Mouse (Mus musculus) lung, postnatal 0 days (tissue): ENCODE data around the gene Spred2. TPM values are rescaled to one million over a fixed set of nuclear protein-coding genes. Genes with fewer than 3 reads are reported as not detected.

Source experiments
- ATAC-seq: fragments of 200-750 bp; cut with Nextera tagmentation; 2 replicates; pipeline ENCODE4 v1.8.0; 2017; ENCODE audit warnings: moderate library complexity
- DNase-seq: peaks from one replicate; pipeline ENCODE4 v3.0.0-alpha.2; 2016; ENCODE audit warnings: low spot score
- H3K27ac ChIP-seq: fragments of 300-500 bp; sonication (generic); 2 replicates; pipeline ENCODE4 v1.5.1; 2014; ENCODE audit warnings: antibody characterized with exemption, mild to moderate bottlenecking, low read length, mixed read lengths
- H3K27me3 ChIP-seq: fragments of 300-500 bp; sonication (generic); replicated peaks from 2 replicates; pipeline ENCODE4 v1.6.1; 2014; ENCODE audit warnings: low read length, mixed read lengths; ENCODE audit not compliant: insufficient read depth
- H3K36me3 ChIP-seq: fragments of 300-500 bp; sonication (generic); 2 replicates; pipeline ENCODE4 v1.6.1; 2014; ENCODE audit warnings: low read length, mixed read lengths; ENCODE audit not compliant: insufficient read depth
- H3K4me1 ChIP-seq: fragments of 300-500 bp; sonication (generic); 2 replicates; pipeline ENCODE4 v1.6.1; 2014; ENCODE audit warnings: antibody characterized with exemption, low read depth, low read length, mixed read lengths; ENCODE audit not compliant: insufficient read depth
- H3K4me2 ChIP-seq: fragments of 300-500 bp; sonication (generic); replicated peaks from 2 replicates; pipeline ENCODE4 v1.6.1; 2014; ENCODE audit warnings: low read depth, mild to moderate bottlenecking, low read length, moderate library complexity, mixed read lengths
- H3K4me3 ChIP-seq: fragments of 300-500 bp; sonication (generic); 2 replicates; pipeline ENCODE4 v1.5.1; 2014; ENCODE audit warnings: low read depth, low read length
- H3K9ac ChIP-seq: fragments of 300-500 bp; sonication (generic); replicated peaks from 2 replicates; pipeline ENCODE4 v1.6.1; 2014; ENCODE audit warnings: low read depth, mild to moderate bottlenecking
- H3K9me3 ChIP-seq: fragments of 300-500 bp; sonication (generic); 2 replicates; pipeline ENCODE4 v1.6.1; 2016; ENCODE audit warnings: low read length, mixed read lengths
- CTCF ChIP-seq: IDR thresholded peaks from 2 replicates; pipeline ENCODE4 v1.5.1; 2016; ENCODE audit warnings: antibody characterized with exemption, mild to moderate bottlenecking
- EP300 ChIP-seq: IDR thresholded peaks from 2 replicates; pipeline ENCODE4 v1.6.1; 2016; ENCODE audit warnings: antibody characterized with exemption, mild to moderate bottlenecking, control low read depth
- WGBS: fragments of 180-500 bp; shearing (Covaris S2); extraction: QIAGEN DNeasy Blood & Tissue Kit; methylation state at CpG from one replicate; pipeline ENCODE4 v1.1.7; 2014; 5-methylcytosine and 5-hydroxymethylcytosine counted together
- polyA plus RNA-seq: library from polyadenylated mRNA; unstranded; fragments of >200 nt; fragmentation: Nextera tagmentation; extraction: Ambion mirVana; gene quantifications from 2 replicates; pipeline ENCODE4 v1.2.1, GENCODE M21; 2015

Gene Spred2
- polyA plus RNA-seq, 1 experiment from 2014 or later, result 3.9 TPM

DNA sequence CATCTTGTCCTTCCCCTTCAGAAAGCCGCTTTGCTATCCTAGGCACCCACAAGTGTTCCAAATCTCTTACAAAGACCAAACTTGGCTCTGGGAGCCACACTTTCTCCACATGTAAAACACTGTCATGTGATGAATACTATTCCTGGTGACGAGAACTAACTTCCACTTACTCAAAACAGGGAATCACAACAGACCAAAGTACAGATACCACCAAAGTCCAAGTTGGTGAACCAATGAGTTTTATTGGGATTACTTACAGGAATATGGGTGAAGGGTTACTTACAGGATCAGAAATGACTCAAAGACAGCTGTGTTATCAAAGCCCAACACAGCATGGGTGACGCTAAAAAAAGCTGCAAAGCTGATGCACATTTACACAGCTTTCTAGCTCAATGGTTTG is 30.9 kb upstream of the Spred2 start:
- no peak overlapping the region for H3K27ac ChIP-seq
- no peak overlapping the region for H3K4me2 ChIP-seq
- ATAC-seq (no peak), DNase-seq (no peak)
- WGBS, result 84% methylated on average over 3 of the region's 3 CpGs
- H3K9ac ChIP-seq, result no peak overlapping the region
- H3K4me1 ChIP-seq, result no peaks in the 10 kb centered on the region
- no peak overlapping the region for H3K4me3 ChIP-seq
- TF ChIP-seq CTCF (no peak), EP300 (no peak)
- H3K36me3 ChIP-seq, result no peaks in the 10 kb centered on the region
- no peaks in the 10 kb centered on the region for H3K27me3 ChIP-seq
- H3K9me3 ChIP-seq, result no peaks in the 10 kb centered on the region

DNA sequence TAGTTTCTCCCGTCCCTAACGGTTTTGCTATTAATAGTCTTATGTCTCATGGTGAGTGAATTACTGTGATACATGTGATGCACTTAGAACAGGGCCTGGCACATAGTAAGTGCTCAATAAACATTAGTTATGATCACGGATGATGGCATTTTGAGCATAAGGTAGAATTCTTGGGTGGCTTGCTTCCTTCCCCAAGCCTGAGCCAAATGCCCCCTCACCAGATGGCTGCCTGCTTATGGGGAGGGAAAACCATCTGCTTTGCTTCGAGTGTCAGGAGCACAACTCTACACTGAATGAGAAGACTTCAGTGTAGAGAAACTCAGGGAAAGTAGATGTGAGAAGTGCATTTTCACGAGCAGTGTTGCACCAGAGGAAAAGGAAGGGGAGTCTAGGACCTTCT is 24.6 kb upstream of the Spred2 start:
- Histone ChIP-seq H3K4me3 (no peak overlapping the region), H3K9me3 (no peaks in the 10 kb centered on the region), H3K9ac (no peak overlapping the region), H3K27ac (no peak overlapping the region), H3K27me3 (no peaks in the 10 kb centered on the region), H3K4me2 (no peak overlapping the region), H3K36me3 (no peaks in the 10 kb centered on the region), H3K4me1 (no peaks in the 10 kb centered on the region)
- ATAC-seq (no peak), DNase-seq (no peak)
- TF ChIP-seq CTCF (no peak), EP300 (no peak)
- WGBS, result 63% methylated on average over 5 of the region's 5 CpGs

GRCm38 (mm10) chr11:19900712-19901111 is 23.5 kb upstream of the Spred2 start:
- no peak overlapping the region for H3K4me2 ChIP-seq
- 74% methylated on average over 4 of the region's 4 CpGs for WGBS

DNA sequence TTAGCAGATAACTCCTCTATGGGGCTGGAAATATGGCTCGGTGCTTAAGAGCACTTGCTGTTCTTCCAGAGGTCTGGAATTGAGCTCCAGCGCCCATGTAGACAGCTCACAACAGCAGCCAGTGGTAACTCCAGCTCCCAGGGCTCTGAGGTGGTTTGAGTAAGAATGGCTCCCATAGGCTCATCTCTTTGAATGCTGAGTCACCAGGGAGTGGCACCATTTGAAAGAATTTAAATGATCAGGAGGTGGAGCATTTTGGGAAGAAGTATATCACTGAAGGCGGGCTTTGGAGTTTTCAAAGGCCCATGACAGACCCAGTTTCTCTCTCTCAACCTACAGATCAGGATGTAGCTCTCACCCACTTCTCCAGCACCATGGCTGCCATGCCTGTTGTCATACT is 13.0 kb upstream of the Spred2 start:
- 82% methylated on average over 3 of the region's 3 CpGs for WGBS
- H3K4me1 ChIP-seq, result no peaks in the 10 kb centered on the region
- no peaks in the 10 kb centered on the region for H3K27me3 ChIP-seq
- H3K4me3 ChIP-seq, result no peak overlapping the region
- no peak overlapping the region for H3K9ac ChIP-seq
- DNase-seq, result no peak
- no peaks in the 10 kb centered on the region for H3K36me3 ChIP-seq
- TF ChIP-seq CTCF (no peak), EP300 (no peak)
- no peak overlapping the region for H3K27ac ChIP-seq
- no peaks in the 10 kb centered on the region for H3K9me3 ChIP-seq
- ATAC-seq, result no peak
- no peak overlapping the region for H3K4me2 ChIP-seq

More at GRCm38 (mm10) chr11:19900712-19901111, 23.5 kb upstream of the Spred2 start:
- H3K4me1 ChIP-seq, result no peaks in the 10 kb centered on the region
- no peak overlapping the region for H3K27ac ChIP-seq
- TF ChIP-seq EP300, result no peak
- TF ChIP-seq CTCF, result no peak
- DNase-seq (no peak), ATAC-seq (no peak)
- H3K9me3 ChIP-seq, result no peaks in the 10 kb centered on the region
- no peak overlapping the region for H3K4me3 ChIP-seq
- no peaks in the 10 kb centered on the region for H3K36me3 ChIP-seq
- H3K9ac ChIP-seq, result no peak overlapping the region
- no peaks in the 10 kb centered on the region for H3K27me3 ChIP-seq

DNA sequence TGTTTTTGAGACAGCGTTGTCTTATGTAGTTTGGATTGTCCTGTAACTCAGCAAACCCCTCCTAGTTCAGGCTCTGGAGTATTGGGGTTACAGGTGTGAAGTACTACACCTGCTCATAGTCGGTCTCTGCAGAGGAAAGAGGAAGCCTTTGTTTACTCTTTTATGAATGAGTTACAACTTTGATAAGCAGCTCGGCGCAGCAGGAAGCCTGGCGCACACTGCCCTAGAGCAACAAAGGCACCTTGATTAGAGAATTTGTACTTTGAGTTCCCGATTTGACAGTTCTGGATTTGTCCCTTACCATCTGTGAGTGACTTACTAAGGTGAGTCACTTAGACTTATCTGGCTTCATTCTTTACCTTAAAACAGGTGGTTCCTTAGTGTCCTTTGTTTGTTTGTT is 12.0 kb upstream of the Spred2 start:
- H3K9ac ChIP-seq, result no peak overlapping the region
- H3K4me2 ChIP-seq, result no peak overlapping the region
- H3K4me1 ChIP-seq, result no peaks in the 10 kb centered on the region
- DNase-seq (peak; percentile 19), ATAC-seq (peak; percentile 35; the same call in 1 of the 2 replicates)
- no peaks in the 10 kb centered on the region for H3K36me3 ChIP-seq
- no peaks in the 10 kb centered on the region for H3K9me3 ChIP-seq
- H3K4me3 ChIP-seq, result no peak overlapping the region
- no peaks in the 10 kb centered on the region for H3K27me3 ChIP-seq
- TF ChIP-seq CTCF (no peak), EP300 (no peak)
- WGBS, result 36% methylated on average over 6 of the region's 6 CpGs
- no peak overlapping the region for H3K27ac ChIP-seq

DNA sequence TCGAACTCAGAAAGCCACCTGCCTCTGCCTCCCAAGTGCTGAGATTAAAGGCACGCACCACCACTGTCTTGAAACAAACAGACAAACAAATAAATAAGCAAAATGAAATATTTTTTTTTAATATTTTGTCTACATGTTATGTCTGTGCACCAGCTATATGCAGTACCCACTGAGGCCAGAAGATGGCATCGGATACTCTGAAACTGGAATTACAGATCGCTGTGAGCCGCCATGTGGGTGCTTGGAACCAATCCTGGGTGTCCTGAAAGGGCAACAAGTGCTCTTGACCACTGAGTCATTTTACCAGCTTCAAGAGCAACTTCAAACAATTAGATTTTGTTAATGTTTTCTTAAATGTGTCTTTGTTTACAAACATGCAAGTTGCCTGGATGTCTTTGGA is 11.5 kb upstream of the Spred2 start:
- H3K36me3 ChIP-seq, result no peaks in the 10 kb centered on the region
- H3K4me3 ChIP-seq, result no peak overlapping the region
- no peaks in the 10 kb centered on the region for H3K9me3 ChIP-seq
- no peak overlapping the region for H3K27ac ChIP-seq
- no peak for TF ChIP-seq EP300
- TF ChIP-seq CTCF, result peak; percentile 41
- no peak overlapping the region for H3K4me2 ChIP-seq
- no peak overlapping the region for H3K9ac ChIP-seq
- DNase-seq (no peak), ATAC-seq (no peak)
- WGBS, result 91% methylated on average over 5 of the region's 5 CpGs
- no peaks in the 10 kb centered on the region for H3K4me1 ChIP-seq
- H3K27me3 ChIP-seq, result no peaks in the 10 kb centered on the region

DNA sequence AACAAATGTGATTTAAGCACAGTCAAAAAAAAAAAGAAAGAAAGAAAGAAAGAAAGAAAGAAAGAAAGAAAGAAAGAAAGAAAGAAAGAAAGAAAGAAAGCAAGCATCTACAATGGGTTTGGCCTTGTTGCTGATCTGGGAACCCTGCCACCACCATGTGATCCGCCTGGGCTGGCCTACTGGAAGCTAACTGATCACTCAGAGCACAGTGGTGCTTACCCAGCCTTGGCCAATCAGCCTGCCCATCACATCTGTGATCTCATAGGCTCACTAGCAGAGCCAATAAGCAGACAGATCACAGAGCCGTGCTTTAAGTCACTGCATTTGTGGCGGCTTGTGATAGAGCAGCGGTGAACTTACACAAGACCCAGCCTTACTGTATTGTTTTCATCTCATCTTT is 10.4 kb upstream of the Spred2 start:
- 90% methylated on average over 4 of the region's 4 CpGs for WGBS
- H3K27me3 ChIP-seq, result no peaks in the 10 kb centered on the region
- no peaks in the 10 kb centered on the region for H3K36me3 ChIP-seq
- no peaks in the 10 kb centered on the region for H3K4me1 ChIP-seq
- H3K4me2 ChIP-seq, result no peak overlapping the region
- no peak overlapping the region for H3K4me3 ChIP-seq
- DNase-seq, result no peak
- ATAC-seq, result no peak
- H3K27ac ChIP-seq, result no peak overlapping the region
- TF ChIP-seq CTCF (no peak), EP300 (no peak)
- no peaks in the 10 kb centered on the region for H3K9me3 ChIP-seq
- no peak overlapping the region for H3K9ac ChIP-seq
